Mouse (Mus musculus) layer of hippocampus, postnatal 14 days (tissue): ENCODE measurements around the gene Akap10. TPM values are rescaled to one million over a fixed set of nuclear protein-coding genes. Genes with fewer than 3 reads are reported as not detected.

ENCODE experiments used
- DNase-seq, 2 experiments: peaks; one replicate each; pipeline ENCODE4 v3.0.0; 2021 to 2022; ENCODE audit warnings: low spot score in 2 of 2, mixed read lengths in 1 of 2
- total RNA-seq, 2 experiments: library from RNA; stranded (reverse); gene quantifications; 2 replicates each; pipeline ENCODE4 v1.2.3; 2021

Akap10 gene
- total RNA-seq, 2 experiments from 2014 or later, result 31.2 to 33.9 TPM

GRCm38 (mm10) chr11:61839182-61839581 is 90.9 kb downstream of the Akap10 start:
- no peak for DNase-seq

Other genes starting within 250 kb of the Akap10 start
- under 1 TPM in 1 of 2 experiments, not detected in 1; 0.07 TPM for gene Fam83g, start 246.2 kb downstream of the Akap10 start, total RNA-seq
- under 1 TPM; 0.48 to 0.64 TPM for gene Slc5a10, start 209.4 kb downstream of the Akap10 start, total RNA-seq
- 10 to 100 TPM; 40.8 to 45.7 TPM for gene Prpsap2, start 168.2 kb downstream of the Akap10 start, total RNA-seq
- gene Ulk2, start 75.2 kb downstream of the Akap10 start, total RNA-seq, result 10 to 100 TPM; 88.6 to 92.1 TPM
- gene Specc1, start 26.5 kb upstream of the Akap10 start, total RNA-seq, result 10 to 100 TPM; 66.1 to 69.8 TPM